In genomic region chr2:136512802-136513201, GRCm38 (mm10) we compare ENCODE assay signal across 30 mouse cellular contexts. TPM values are rescaled to one million over a fixed set of nuclear protein-coding genes. Genes with fewer than 3 reads are reported as not detected.
A peak's percentile ranks its signal among the peaks of the same experiment; 100 is the strongest.
DNase-seq lines count a peak whose midpoint lies in the region; ATAC-seq and TF ChIP-seq lines count a peak whose summit lies in the region.
"Had no signal": no experiment of that assay in that cellular context is flagged by ENCODE, and none has a peak within 500 bp of the region (broad histone marks: within the 10 kb centered on the region; RNA-seq: fewer than 3 reads in every experiment).

No protein-coding gene starts in this region.

- 0 out of 2 replicates have a peak, but pooled peaks cover 3% of the 10 kb centered on the region for H3K4me1 ChIP-seq in hindbrain, postnatal 0 days (ENCODE audit: insufficient read depth, low read length)
- H3K4me1 ChIP-seq: heart, embryonic 13.5 days; liver, embryonic 15.5 days; lung, embryonic 15.5 days; midbrain, embryonic 15.5 days had no signal

- H3K36me3 ChIP-seq in hindbrain, postnatal 0 days (ENCODE audit: insufficient read depth, low read length) = no peaks in the 10 kb centered on the region
- H3K36me3 ChIP-seq: G1E; heart, embryonic 13.5 days; liver, embryonic 15.5 days; lung, embryonic 15.5 days; midbrain, embryonic 10.5 days; midbrain, embryonic 15.5 days; neural tube, embryonic 15.5 days; stomach, embryonic 15.5 days had no signal

- no peak for ATAC-seq in hindbrain, postnatal 0 days
- ATAC-seq: forebrain, embryonic 13.5 days; inflammation-experienced regulatory T-cells, adult 6 months; midbrain, embryonic 15.5 days had no signal

- H3K9me3 ChIP-seq in hindbrain, postnatal 0 days (ENCODE audit: low read length) = no peaks in the 10 kb centered on the region
- H3K9me3 ChIP-seq: forebrain, embryonic 13.5 days; heart, embryonic 13.5 days; liver, embryonic 15.5 days; lung, embryonic 15.5 days; midbrain, embryonic 10.5 days; midbrain, embryonic 15.5 days; neural tube, embryonic 15.5 days; stomach, embryonic 15.5 days had no signal

- intact Hi-C loops in left cerebral cortex, postnatal 4 days (cut with DNase I) = no loop called here

- no peak overlapping the region for H3K4me2 ChIP-seq in hindbrain, postnatal 0 days (ENCODE audit: low read depth, low read length)
- H3K4me2 ChIP-seq: forebrain, embryonic 13.5 days; heart, embryonic 13.5 days; hindbrain, embryonic 14.5 days; liver, embryonic 15.5 days; lung, embryonic 15.5 days; midbrain, embryonic 15.5 days; neural tube, embryonic 15.5 days; stomach, embryonic 15.5 days had no signal

- 91% methylated on average over 5 of the region's 5 CpGs for WGBS in hindbrain, postnatal 0 days

- H3K9ac ChIP-seq in hindbrain, postnatal 0 days (replicated peaks; ENCODE audit: low read length) = no peak overlapping the region
- H3K9ac ChIP-seq: forebrain, embryonic 13.5 days; heart, embryonic 13.5 days; hindbrain, embryonic 14.5 days; liver, embryonic 15.5 days; lung, embryonic 15.5 days; midbrain, embryonic 15.5 days; neural tube, embryonic 15.5 days; stomach, embryonic 15.5 days had no signal

- no peak for TF ChIP-seq CTCF in hindbrain, postnatal 0 days (IDR thresholded peaks at IDR 0.05; ENCODE audit: low read depth)

- no peak overlapping the region for H3K27ac ChIP-seq in hindbrain, postnatal 0 days
- H3K27ac ChIP-seq: forebrain, embryonic 13.5 days; heart, embryonic 13.5 days; hindbrain, embryonic 14.5 days; liver, embryonic 15.5 days; lung, embryonic 15.5 days; midbrain, embryonic 10.5 days; midbrain, embryonic 15.5 days; neural tube, embryonic 15.5 days; stomach, embryonic 15.5 days had no signal

- H3K27me3 ChIP-seq in hindbrain, postnatal 0 days (ENCODE audit: insufficient read depth, low read length) = no peaks in the 10 kb centered on the region
- H3K27me3 ChIP-seq: heart, embryonic 13.5 days; liver, embryonic 15.5 days; lung, embryonic 15.5 days; midbrain, embryonic 15.5 days; stomach, embryonic 15.5 days had no signal

- DNase-seq in frontal cortex, adult 2 months (ENCODE audit: extremely low spot score in 1 of 2, low spot score in 1 of 2) = peak; percentile 40 to 49
- DNase-seq in frontal cortex, postnatal 14 days (ENCODE audit: low spot score in 2 of 2) = no peak
- DNase-seq in left cerebral cortex, adult 18-20 months (ENCODE audit: low spot score in 2 of 2) = peak; percentile 18 to 22
- DNase-seq in left cerebral cortex, postnatal 4 days = no peak
- DNase-seq in right cerebral cortex, adult 2 months (ENCODE audit: low spot score in 2 of 2) = peak; percentile 33 to 39
- DNase-seq in right cerebral cortex, postnatal 25 days = no peak
- no peak for DNase-seq in hindbrain, postnatal 0 days (ENCODE audit: low spot score)
- DNase-seq: adrenal gland, postnatal 10 days; cerebellum, adult 11 months; cerebellum, adult 9-10 months; cerebellum, postnatal 36 days; gastrocnemius, postnatal 10 days; heart, postnatal 10 days; kidney, adult 11 months; kidney, postnatal 14 days; retina, postnatal 1 day; thymus, postnatal 14 days had no signal

- H3K4me3 ChIP-seq in hindbrain, postnatal 0 days (ENCODE audit: low read length) = no peak overlapping the region
- H3K4me3 ChIP-seq: forebrain, embryonic 13.5 days; heart, embryonic 13.5 days; liver, embryonic 15.5 days; lung, embryonic 15.5 days; midbrain, embryonic 10.5 days; midbrain, embryonic 15.5 days; neural tube, embryonic 15.5 days; stomach, embryonic 15.5 days had no signal

RNA-seq across cellular contexts. Expression of gene Ankef1, which starts 11.1 kb away (rescaled TPM):
- 0.55 and 0.56 TPM in 2 replicates for polyA plus RNA-seq in frontal cortex, adult 2 months (2012; rRNA removed)
- total RNA-seq in left cerebral cortex, adult 18-20 months (2021) = 1 to 10 TPM; 2.0 to 2.6 TPM
- total RNA-seq in left cerebral cortex, postnatal 4 days (2021) = 1 to 10 TPM; 1.2 to 1.8 TPM
- total RNA-seq in hindbrain, postnatal 0 days (2014; rRNA removed) = 1.5 and 1.9 TPM in 2 replicates
- polyA plus RNA-seq in hindbrain, postnatal 0 days (2015; fragmentation: Nextera tagmentation; extraction: Ambion mirVana) = 0.60 and 0.84 TPM in 2 replicates
- total RNA-seq: megakaryocyte progenitor cell, adult 5-6 weeks had no signal
- polyA plus RNA-seq: G1E; heart, embryonic 13.5 days; liver, adult 2 months; liver, embryonic 15.5 days had no signal

Comparison
In these comparisons a context has a peak if more than half of its experiments do, and no peak if none do; other contexts are left out.
1. DNase-seq: peak in frontal cortex, adult 2 months (2 of 2), left cerebral cortex, adult 18-20 months (2 of 2) and right cerebral cortex, adult 2 months (2 of 2); none in frontal cortex, postnatal 14 days (0 of 2), left cerebral cortex, postnatal 4 days (single experiment), right cerebral cortex, postnatal 25 days (single experiment) and hindbrain, postnatal 0 days (single experiment).